Mouse (Mus musculus) megakaryocyte, adult 5-6 weeks (primary cell): Measurements from ENCODE around the gene Aspa. TPM values are rescaled to one million over a fixed set of nuclear protein-coding genes. Genes with fewer than 3 reads are reported as not detected.
A peak's percentile ranks its signal among the peaks of the same experiment; 100 is the strongest.
"Not testable (repeated sequence)": the region's sequence is repeated elsewhere in the genome, so short reads cannot be mapped to it uniquely, and the experiment has no call there.

Experiments used
- ATAC-seq: 2 replicates; pipeline ENCODE4 v1.8.0; 2016; ENCODE audit warnings: mild to moderate bottlenecking, inconsistent platforms; ENCODE audit not compliant: poor library complexity, severe bottlenecking
- total RNA-seq, 2 experiments: library from RNA; stranded (forward) in 1 of 2; stranded (reverse) in 1 of 2; fragments of 153-499, 151-499 nt in 1 of 2; fragments of 221-1000, 200-1000 nt in 1 of 2; gene quantifications; 2 replicates each; pipeline versions ENCODE4 v1.2.3 to v1.2.4; 2015 to 2017

The Aspa gene
- 1.1 and 1.3 TPM in 2 replicates for total RNA-seq (2015)
- 1.7 and 2.2 TPM in 2 replicates for total RNA-seq (2017)

GRCm38 (mm10) chr11:73329442-73329841, at the start of gene Aspa, which contains the start of the genes Gm49340 and Spata22:
Gene Aspa, minus strand, starts transcription at chr11:73329596.
Gene Gm49340, plus strand, starts transcription at chr11:73329741.
Gene Spata22, plus strand, starts transcription at chr11:73329741.
- no peak for ATAC-seq

GRCm38 (mm10) chr11:73370946-73371345, 41.5 kb upstream of the Aspa start, which contains the start of gene Olfr376:
Gene Olfr376, plus strand, starts transcription at chr11:73371246.
- ATAC-seq = no peak

- ATAC-seq = no peak
Measured at GRCm38 (mm10) chr11:73350483-73350882, 21.1 kb upstream of the Aspa start, which contains the start of gene Olfr20. Gene Olfr20, plus strand, starts transcription at chr11:73350783.

- no peak for ATAC-seq
Measured at GRCm38 (mm10) chr11:73336919-73337318, 7.5 kb upstream of the Aspa start.

- no peak for ATAC-seq
Measured at GRCm38 (mm10) chr11:73333357-73333756, 4.0 kb upstream of the Aspa start.

GRCm38 (mm10) chr11:73327361-73327760, 2.0 kb downstream of the Aspa start:
- ATAC-seq = no peak

GRCm38 (mm10) chr11:73326485-73326886, 2.9 kb downstream of the Aspa start:
- 0 out of 2 replicates have a peak, but pooled peaks have one; percentile 18 for ATAC-seq

GRCm38 (mm10) chr11:73323906-73324830, 5.2 kb downstream of the Aspa start:
- ATAC-seq = no peak

- not testable (repeated sequence) for ATAC-seq
Measured at GRCm38 (mm10) chr11:73321064-73321463, 8.3 kb downstream of the Aspa start.

- not testable (repeated sequence) for ATAC-seq
Measured at GRCm38 (mm10) chr11:73318581-73318980, 10.8 kb downstream of the Aspa start.

- ATAC-seq = no peak
Measured at GRCm38 (mm10) chr11:73315961-73316360, 13.4 kb downstream of the Aspa start.

GRCm38 (mm10) chr11:73303123-73303522, 26.3 kb downstream of the Aspa start:
- ATAC-seq = no peak

- no peak for ATAC-seq
Measured at GRCm38 (mm10) chr11:73289621-73290020, 39.8 kb downstream of the Aspa start.

- ATAC-seq = no peak
Measured at GRCm38 (mm10) chr11:73284351-73284750, 45.0 kb downstream of the Aspa start.

GRCm38 (mm10) chr11:73283926-73284325, 45.5 kb downstream of the Aspa start:
- ATAC-seq = no peak

GRCm38 (mm10) chr11:73283369-73283768, 46.0 kb downstream of the Aspa start:
- ATAC-seq = no peak

- ATAC-seq = no peak
Measured at GRCm38 (mm10) chr11:73281528-73282027, 47.8 kb downstream of the Aspa start.

GRCm38 (mm10) chr11:73280710-73281109, 48.7 kb downstream of the Aspa start:
- no peak for ATAC-seq

GRCm38 (mm10) chr11:73274821-73275220, 54.6 kb downstream of the Aspa start:
- ATAC-seq = no peak

- no peak for ATAC-seq
Measured at GRCm38 (mm10) chr11:73267267-73267666, 62.1 kb downstream of the Aspa start, which contains the start of gene Trpv3. Gene Trpv3, plus strand, starts transcription at chr11:73267388.

GRCm38 (mm10) chr11:73261385-73261784, 68.0 kb downstream of the Aspa start:
- ATAC-seq = no peak

GRCm38 (mm10) chr11:73260457-73260856, 68.9 kb downstream of the Aspa start:
- no peak for ATAC-seq
